Mouse (Mus musculus) neural tube, embryonic 11.5 days (tissue): Measurements from ENCODE around the gene Uqcr10. TPM values are rescaled to one million over a fixed set of nuclear protein-coding genes. Genes with fewer than 3 reads are reported as not detected.

Experiments used
- ATAC-seq: fragments of 200-750 bp; cut with Nextera tagmentation; 2 replicates; pipeline ENCODE4 v1.8.0; 2017; ENCODE audit warnings: moderate number of reproducible peaks, mild to moderate bottlenecking, moderate TSS enrichment, moderate library complexity; ENCODE audit not compliant: insufficient read depth, low FRiP score, low TSS enrichment
- DNase-seq: peaks from one replicate; pipeline ENCODE4 v3.0.0-alpha.2; 2015; ENCODE audit warnings: low spot score
- H3K27ac ChIP-seq: fragments of 300-500 bp; sonication (generic); 2 replicates; pipeline ENCODE4 v1.5.1; 2014; ENCODE audit warnings: low read depth, mild to moderate bottlenecking, low read length
- H3K27me3 ChIP-seq: fragments of 300-500 bp; sonication (generic); 2 replicates; pipeline ENCODE4 v1.6.1; 2014; ENCODE audit warnings: mild to moderate bottlenecking, low read length, mixed read lengths; ENCODE audit not compliant: control insufficient read depth, insufficient read depth
- H3K36me3 ChIP-seq: fragments of 300-500 bp; sonication (generic); 2 replicates; pipeline ENCODE4 v1.6.1; 2014; ENCODE audit warnings: mild to moderate bottlenecking, low read length, moderate library complexity, mixed read lengths; ENCODE audit not compliant: control insufficient read depth, insufficient read depth
- H3K4me1 ChIP-seq: fragments of 300-500 bp; sonication (generic); 2 replicates; pipeline ENCODE4 v1.6.1; 2014; ENCODE audit warnings: low read length, mixed read lengths; ENCODE audit not compliant: control insufficient read depth, insufficient read depth
- H3K4me2 ChIP-seq: fragments of 300-500 bp; sonication (generic); 2 replicates; pipeline ENCODE4 v1.6.1; 2014; ENCODE audit warnings: low read depth, mild to moderate bottlenecking, moderate library complexity
- H3K4me3 ChIP-seq: fragments of 300-500 bp; sonication (generic); 2 replicates; pipeline ENCODE4 v1.5.1; 2014; ENCODE audit warnings: low read depth, low read length
- H3K9ac ChIP-seq: fragments of 300-500 bp; sonication (generic); 2 replicates; pipeline ENCODE4 v1.6.1; 2014; ENCODE audit warnings: mild to moderate bottlenecking, low read length
- H3K9me3 ChIP-seq: fragments of 300-500 bp; sonication (generic); 2 replicates; pipeline ENCODE4 v1.6.1; 2016; ENCODE audit warnings: low read length; ENCODE audit not compliant: control insufficient read depth
- WGBS: fragments of 180-500 bp; shearing (Covaris S2); extraction: QIAGEN DNeasy Blood & Tissue Kit; methylation state at CpG from one replicate; pipeline ENCODE4 v1.1.7; 2014; 5-methylcytosine and 5-hydroxymethylcytosine counted together
- polyA plus RNA-seq: library from polyadenylated mRNA; unstranded; fragments of >200 nt; fragmentation: Nextera tagmentation; extraction: Ambion mirVana; gene quantifications from 2 replicates; pipeline ENCODE4 v1.2.1, GENCODE M21; 2014

Uqcr10 gene
- polyA plus RNA-seq, 1 experiment from 2014 or later, result 505 TPM

GRCm38 (mm10) chr11:4687874-4688273 lies 16.3 kb downstream of the Uqcr10 start:
- WGBS, result 45% methylated on average over 3 of the region's 3 CpGs
- no peak for DNase-seq
- Histone ChIP-seq H3K4me1 (no peaks in the 10 kb centered on the region), H3K9me3 (no peaks in the 10 kb centered on the region), H3K9ac (no peak overlapping the region), H3K36me3 (peaks cover 6% of the 10 kb centered on the region), H3K4me3 (no peak overlapping the region), H3K27ac (no peak overlapping the region), H3K27me3 (no peaks in the 10 kb centered on the region), H3K4me2 (no peak overlapping the region)
- no peak for ATAC-seq

DNA sequence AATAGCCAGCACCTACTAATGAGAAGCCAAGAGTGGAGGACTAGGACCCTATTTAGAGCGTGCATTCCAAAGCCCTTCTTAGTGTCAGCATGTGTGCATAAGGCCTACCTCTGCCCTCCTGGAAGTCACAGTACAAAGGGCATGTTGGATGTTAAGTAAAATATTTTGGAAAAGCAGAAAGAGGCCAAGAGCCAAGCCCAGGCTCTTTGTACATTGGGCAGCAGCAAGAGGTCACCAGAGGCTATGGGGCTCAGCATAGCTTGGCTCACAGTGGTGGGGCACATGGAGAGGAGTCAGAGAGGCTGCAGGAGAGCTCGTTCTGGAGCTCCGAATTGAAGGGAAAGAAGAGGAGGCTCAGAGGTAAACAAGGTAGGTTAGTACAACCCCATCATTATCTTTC lies 17.1 kb downstream of the Uqcr10 start:
- Histone ChIP-seq H3K27me3 (no peaks in the 10 kb centered on the region), H3K9me3 (no peaks in the 10 kb centered on the region), H3K4me2 (no peak overlapping the region), H3K4me3 (no peak overlapping the region), H3K27ac (no peak overlapping the region), H3K9ac (no peak overlapping the region), H3K4me1 (no peaks in the 10 kb centered on the region), H3K36me3 (peaks cover 6% of the 10 kb centered on the region)
- ATAC-seq (no peak), DNase-seq (no peak)
- 86% methylated on average over 3 of the region's 3 CpGs for WGBS

- ATAC-seq (no peak), DNase-seq (no peak)
- Histone ChIP-seq H3K36me3 (peaks cover 10% of the 10 kb centered on the region), H3K27me3 (no peaks in the 10 kb centered on the region), H3K4me3 (no peak overlapping the region), H3K9me3 (no peaks in the 10 kb centered on the region), H3K27ac (no peak overlapping the region), H3K4me2 (no peak overlapping the region), H3K4me1 (no peaks in the 10 kb centered on the region), H3K9ac (no peak overlapping the region)
- WGBS, result 86% methylated on average over 5 of the region's 5 CpGs
These were observed 18.6 kb downstream of the Uqcr10 start for GRCm38 (mm10) chr11:4685510-4685909.

DNA sequence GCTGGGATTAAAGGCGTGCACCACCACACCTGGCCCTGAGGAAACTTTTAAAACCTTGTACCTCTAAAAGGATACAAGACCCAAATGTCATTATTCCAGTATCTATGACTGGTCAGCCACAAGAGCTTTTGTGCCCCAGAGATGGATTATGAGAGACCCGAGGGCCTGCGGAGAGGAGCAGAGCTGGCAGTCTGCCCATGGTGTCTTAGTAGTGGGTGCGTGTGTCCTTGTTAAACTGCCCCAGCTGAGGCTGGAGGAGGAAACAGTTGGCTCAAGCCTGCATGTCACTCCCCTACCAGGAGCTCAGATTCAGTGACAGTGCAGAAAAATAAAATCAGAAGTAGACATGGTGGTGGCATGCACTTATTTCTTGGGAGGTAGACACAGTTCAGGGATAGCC lies 19.1 kb downstream of the Uqcr10 start:
- Histone ChIP-seq H3K4me3 (no peak overlapping the region), H3K27me3 (no peaks in the 10 kb centered on the region), H3K27ac (no peak overlapping the region), H3K4me2 (no peak overlapping the region), H3K9me3 (no peaks in the 10 kb centered on the region), H3K4me1 (no peaks in the 10 kb centered on the region), H3K36me3 (peaks cover 10% of the 10 kb centered on the region), H3K9ac (no peak overlapping the region)
- ATAC-seq, result no peak
- 94% methylated on average over 4 of the region's 4 CpGs for WGBS
- no peak for DNase-seq

GRCm38 (mm10) chr11:4684186-4684585 lies 20.0 kb downstream of the Uqcr10 start:
- Histone ChIP-seq H3K4me1 (no peaks in the 10 kb centered on the region), H3K9ac (no peak overlapping the region), H3K9me3 (no peaks in the 10 kb centered on the region), H3K27ac (no peak overlapping the region), H3K4me3 (no peak overlapping the region), H3K4me2 (no peak overlapping the region), H3K36me3 (peaks cover 10% of the 10 kb centered on the region), H3K27me3 (no peaks in the 10 kb centered on the region)
- ATAC-seq (no peak), DNase-seq (no peak)
- WGBS, result 61% methylated on average over 6 of the region's 6 CpGs

DNA sequence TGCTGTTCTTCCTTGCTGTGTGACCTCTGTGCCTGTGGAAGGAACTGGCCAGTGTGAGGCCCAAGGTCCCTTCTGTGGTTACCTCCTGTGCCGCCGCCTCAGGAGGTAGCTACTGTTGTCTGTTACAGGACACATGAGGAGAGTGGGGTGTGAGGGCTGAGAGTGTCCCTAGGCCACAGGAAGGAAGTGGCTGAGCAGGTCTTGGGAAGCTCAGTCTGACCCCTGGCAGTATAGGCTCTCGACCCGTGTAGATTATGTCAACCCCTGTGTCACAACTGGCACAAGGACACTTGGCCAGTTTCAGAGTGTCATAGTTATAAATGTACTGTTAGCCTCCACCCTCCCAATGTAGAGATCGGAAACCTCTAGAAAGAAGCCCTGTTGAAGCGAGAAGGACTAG lies 20.6 kb downstream of the Uqcr10 start:
- no peak overlapping the region for H3K4me3 ChIP-seq
- DNase-seq (no peak), ATAC-seq (no peak)
- no peak overlapping the region for H3K9ac ChIP-seq
- H3K4me2 ChIP-seq, result no peak overlapping the region
- H3K27ac ChIP-seq, result no peak overlapping the region
- no peaks in the 10 kb centered on the region for H3K27me3 ChIP-seq
- H3K9me3 ChIP-seq, result no peaks in the 10 kb centered on the region
- peaks cover 10% of the 10 kb centered on the region for H3K36me3 ChIP-seq
- H3K4me1 ChIP-seq, result peaks cover 3% of the 10 kb centered on the region; the same call in 1 of the 2 replicates
- 93% methylated on average over 6 of the region's 6 CpGs for WGBS

DNA sequence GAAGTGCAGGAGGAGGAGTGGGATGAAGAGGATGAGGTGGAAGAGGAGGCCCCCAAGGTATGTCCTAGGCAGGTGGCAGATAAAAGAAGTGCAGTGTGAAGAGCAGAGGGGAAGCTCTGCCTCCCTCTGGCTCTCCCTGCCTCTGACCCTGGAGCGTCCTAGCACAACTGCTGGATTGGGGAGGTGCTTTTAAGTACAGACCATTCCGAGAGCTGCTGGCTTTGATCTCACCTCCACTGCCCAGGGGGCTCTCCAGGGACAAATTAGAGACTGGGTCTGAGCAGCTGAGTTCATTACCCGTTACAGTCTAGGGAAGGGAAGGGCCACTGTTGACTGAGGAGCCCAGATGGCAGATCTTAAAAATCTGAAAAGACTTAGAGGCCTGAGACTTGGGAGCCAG lies 24.0 kb downstream of the Uqcr10 start:
- WGBS, result 27% methylated on average over 3 of the region's 3 CpGs
- ATAC-seq (no peak), DNase-seq (no peak)
- no peak overlapping the region for H3K4me3 ChIP-seq
- H3K36me3 ChIP-seq, result peaks cover 10% of the 10 kb centered on the region
- H3K4me2 ChIP-seq, result no peak overlapping the region
- H3K9me3 ChIP-seq, result no peaks in the 10 kb centered on the region
- peaks cover 4% of the 10 kb centered on the region; the same call in 1 of the 2 replicates for H3K4me1 ChIP-seq
- H3K9ac ChIP-seq, result no peak overlapping the region
- no peaks in the 10 kb centered on the region for H3K27me3 ChIP-seq
- H3K27ac ChIP-seq, result no peak overlapping the region

DNA sequence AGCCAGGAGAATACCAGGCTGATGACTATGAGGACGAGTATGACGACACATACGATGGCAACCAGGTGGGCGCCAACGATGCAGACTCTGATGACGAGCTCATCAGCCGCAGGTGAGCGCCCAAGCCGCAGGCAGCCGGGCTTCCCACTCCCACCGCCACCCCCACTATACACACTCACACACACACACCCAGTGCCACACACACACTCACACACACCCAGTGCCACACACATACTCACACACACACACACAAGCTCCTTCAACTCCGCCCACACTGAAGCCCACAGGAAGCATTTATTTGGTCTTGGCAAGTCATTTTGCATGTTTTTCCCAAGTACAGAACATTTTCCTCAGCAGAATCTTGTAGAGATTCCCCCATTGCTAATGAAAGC lies 24.7 kb downstream of the Uqcr10 start:
- ATAC-seq, result no peak
- no peak overlapping the region for H3K27ac ChIP-seq
- WGBS, result 88% methylated on average over 12 of the region's 12 CpGs

DNA sequence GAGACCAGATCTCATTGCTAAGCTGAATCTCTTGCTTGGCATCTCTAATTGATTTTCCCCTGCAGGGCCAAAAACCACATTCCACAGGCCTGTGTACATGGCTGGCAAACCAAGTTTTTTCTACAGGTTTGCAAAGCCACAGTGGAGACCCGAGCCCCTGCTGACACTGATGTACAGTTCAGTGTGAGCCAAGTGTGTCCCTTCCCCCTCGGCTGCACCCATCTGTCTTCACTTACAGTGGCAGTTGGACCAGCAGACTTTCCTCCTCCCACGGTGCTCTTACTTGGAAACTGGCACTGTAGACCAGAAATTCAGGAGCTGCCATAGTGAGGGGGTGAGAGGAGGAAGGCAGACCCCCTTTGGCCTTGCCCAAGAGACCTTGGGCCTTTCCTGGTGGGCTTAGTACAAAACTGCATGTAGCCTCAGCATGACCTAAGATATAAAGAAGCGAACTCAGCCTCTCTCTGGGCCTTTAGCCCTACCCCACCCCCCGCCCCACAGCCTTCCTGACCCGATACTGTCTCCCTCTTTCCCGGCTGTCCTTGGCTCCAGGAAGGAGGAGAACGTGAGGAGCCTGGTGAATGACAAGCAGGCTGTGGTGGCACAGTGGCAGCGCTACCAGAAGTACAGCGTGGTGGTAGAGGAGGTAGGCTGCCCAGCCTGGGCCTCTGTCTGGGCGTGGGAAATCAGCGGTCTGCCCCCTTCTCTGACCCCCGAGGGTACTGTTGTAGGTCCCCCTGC lies 25.3 kb downstream of the Uqcr10 start:
- Histone ChIP-seq H3K27ac (no peak overlapping the region), H3K9me3 (no peaks in the 10 kb centered on the region), H3K36me3 (peaks cover 10% of the 10 kb centered on the region), H3K4me2 (no peak overlapping the region), H3K4me1 (peaks cover 4% of the 10 kb centered on the region; the same call in 1 of the 2 replicates), H3K9ac (no peak overlapping the region), H3K4me3 (no peak overlapping the region), H3K27me3 (no peaks in the 10 kb centered on the region)
- no peak for ATAC-seq
- WGBS, result 70% methylated on average over 13 of the region's 13 CpGs
- DNase-seq, result no peak

More for the DNA sequence above, 24.7 kb downstream of the Uqcr10 start:
- H3K4me3 ChIP-seq, result no peak overlapping the region
- no peak for DNase-seq
- no peaks in the 10 kb centered on the region for H3K27me3 ChIP-seq
- H3K9me3 ChIP-seq, result no peaks in the 10 kb centered on the region
- peaks cover 4% of the 10 kb centered on the region; the same call in 1 of the 2 replicates for H3K4me1 ChIP-seq
- H3K36me3 ChIP-seq, result peaks cover 10% of the 10 kb centered on the region
- H3K4me2 ChIP-seq, result no peak overlapping the region
- H3K9ac ChIP-seq, result no peak overlapping the region
